Mouse (Mus musculus) brain, embryonic 14.5 days (tissue): Measurements from ENCODE around the gene Mogs.

Source experiments
- CTCF ChIP-seq: fragments of 200-500 bp; IDR thresholded peaks from 2 replicates; pipeline ENCODE4 v1.5.1; 2012; ENCODE audit warnings: inconsistent platforms, mild to moderate bottlenecking, moderate library complexity, borderline replicate concordance; ENCODE audit not compliant: insufficient read depth, insufficient read length; ENCODE audit errors: extremely low read depth
- POLR2A ChIP-seq: fragments of 200-500 bp; IDR thresholded peaks from 2 replicates; pipeline ENCODE4 v1.6.1; 2012; ENCODE audit warnings: mild to moderate bottlenecking, inconsistent platforms, borderline replicate concordance; ENCODE audit not compliant: poor library complexity, insufficient read depth, insufficient read length, severe bottlenecking; ENCODE audit errors: extremely low read depth

DNA sequence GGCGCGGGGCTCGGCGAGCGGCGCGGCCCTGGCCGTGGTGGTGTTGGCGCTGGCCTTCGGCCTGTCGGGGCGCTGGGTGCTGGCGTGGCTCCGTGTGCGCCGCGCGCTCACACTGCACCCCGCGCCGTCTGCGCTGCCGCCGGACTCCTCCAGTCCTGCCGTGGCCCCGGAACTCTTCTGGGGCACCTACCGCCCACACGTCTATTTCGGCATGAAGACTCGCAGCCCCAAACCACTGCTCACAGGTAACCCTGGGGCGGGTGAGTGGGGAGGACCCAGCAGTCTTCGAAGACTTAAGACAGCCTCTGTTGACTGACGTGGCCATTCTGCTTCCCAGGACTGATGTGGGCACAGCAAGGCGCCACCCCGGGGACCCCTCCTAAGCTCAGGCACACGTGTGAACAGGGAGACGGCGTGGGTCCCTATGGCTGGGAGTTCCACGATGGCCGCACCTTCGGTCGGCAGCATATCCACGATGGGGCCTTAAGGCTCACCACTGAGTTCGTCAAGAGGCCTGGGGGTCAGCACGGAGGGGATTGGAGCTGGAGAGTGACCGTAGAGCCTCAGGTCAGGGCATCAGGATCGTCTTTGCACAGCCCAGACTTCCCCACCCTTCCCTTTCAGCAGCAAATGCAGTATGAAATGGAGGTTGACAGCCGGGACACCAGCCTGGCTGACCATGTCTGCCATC lies 531 bp downstream of the Mogs start:
- TF ChIP-seq CTCF (no peak), POLR2A (no peak)
